8 mouse cellular contexts compared by ENCODE assay signal in the genomic region with DNA sequence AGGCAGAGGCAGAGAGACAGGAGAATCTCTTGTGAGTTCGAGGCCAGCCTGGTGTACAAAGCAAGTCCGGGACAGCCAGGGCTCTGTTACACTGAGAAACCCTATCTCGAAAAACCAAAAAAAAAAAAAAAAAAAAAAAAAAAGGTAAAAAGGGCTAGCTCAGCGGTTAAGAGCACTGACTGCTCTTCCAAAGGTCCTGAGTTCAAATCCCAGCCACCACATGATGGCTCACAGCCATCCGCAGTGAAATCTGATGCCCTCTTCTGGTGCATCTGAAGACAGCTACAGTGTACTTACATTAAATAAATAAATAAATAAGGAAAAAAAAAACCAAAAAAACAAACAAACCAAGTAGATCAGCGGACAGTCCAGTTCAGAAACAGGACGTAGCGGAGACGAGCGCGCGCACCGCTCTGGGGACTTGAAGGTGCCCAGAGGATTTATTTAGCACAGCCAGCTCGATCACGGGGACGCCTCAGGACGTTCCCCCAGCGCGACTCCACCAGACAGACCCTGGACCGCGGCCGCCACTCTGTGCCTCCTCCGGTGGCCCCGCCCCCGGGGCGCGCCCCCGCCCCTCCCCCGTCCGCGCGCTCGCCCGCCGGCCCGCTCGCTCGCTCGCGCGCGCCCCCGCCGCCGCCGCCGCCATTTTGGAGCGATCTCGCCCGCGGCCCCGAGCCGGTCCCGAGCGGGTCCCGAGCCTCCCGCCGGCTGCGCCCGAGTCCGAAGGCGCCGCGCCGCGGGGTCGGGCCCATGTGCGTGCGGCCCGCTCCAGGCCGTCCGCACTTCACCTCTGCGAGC. TPM values are rescaled to one million over a fixed set of nuclear protein-coding genes. Genes with fewer than 3 reads are reported as not detected.
DNase-seq lines count a peak whose midpoint lies in the region; ATAC-seq lines count a peak whose summit lies in the region.

A gene (plus strand): TSS at position 639 of the 801 bp plus-strand sequence.

- ATAC-seq in heart, embryonic 14.5 days (ENCODE audit: insufficient number of reproducible peaks, insufficient read depth, low FRiP score, low read depth), result peak; percentile 87
- ATAC-seq in liver, embryonic 12.5 days, result peak; percentile 65

- WGBS in forebrain, embryonic 10.5 days, result 4% methylated on average over 54 of the region's 73 CpGs
- 2% methylated on average over 58 of the region's 73 CpGs for WGBS in heart, embryonic 14.5 days
- WGBS in liver, embryonic 12.5 days (ENCODE audit: insufficient replicate concordance), result 3% methylated on average over 63 of the region's 73 CpGs

- H3K36me3 ChIP-seq in forebrain, embryonic 10.5 days (replicated peaks), result peaks cover 9% of the 10 kb centered on the region
- H3K36me3 ChIP-seq in heart, embryonic 14.5 days (ENCODE audit: control insufficient read depth, insufficient read depth, low read length), result peaks cover 4% of the 10 kb centered on the region; the same call in 1 of the 2 replicates
- peaks cover 8% of the 10 kb centered on the region for H3K36me3 ChIP-seq in liver, embryonic 12.5 days
- no peaks in the 10 kb centered on the region for H3K36me3 ChIP-seq in splenic B cell, adult 2 months (ENCODE audit: control insufficient read depth, insufficient read depth, low read length, poor library complexity, severe bottlenecking)

- H3K27me3 ChIP-seq in forebrain, embryonic 10.5 days (ENCODE audit: poor library complexity, severe bottlenecking), result no peaks in the 10 kb centered on the region
- no peaks in the 10 kb centered on the region for H3K27me3 ChIP-seq in heart, embryonic 14.5 days (ENCODE audit: control insufficient read depth, insufficient read depth, low read length)
- no peaks in the 10 kb centered on the region for H3K27me3 ChIP-seq in liver, embryonic 12.5 days (replicated peaks)
- H3K27me3 ChIP-seq in splenic B cell, adult 2 months (ENCODE audit: control insufficient read depth, insufficient read depth, low read length, poor library complexity, severe bottlenecking), result no peaks in the 10 kb centered on the region

- DNase-seq in CD8-positive naive resting alpha-beta T cell, adult 2 months (ENCODE audit: low read depth in 2 of 2, low spot score in 2 of 2), result peak; percentile 50 to 57
- DNase-seq in c-Kit-negative CD71-positive TER-119-positive erythroid progenitor cells, embryonic 14.5 days (ENCODE audit: low read depth, low spot score), result peak; percentile 60
- DNase-seq in forebrain, embryonic 10.5 days (ENCODE audit: extremely low spot score, low spot score), result peak; percentile 85
- peak; percentile 92 for DNase-seq in kidney, postnatal 14 days
- DNase-seq in naive thymus-derived CD4-positive, alpha-beta T cell, adult 2 months (ENCODE audit: low read depth), result peak; percentile 80
- peak; percentile 77 for DNase-seq in splenic B cell, adult 2 months (ENCODE audit: low read depth, low spot score)

- peak within 1 kb of the TSS; percentile 98 for H3K27ac ChIP-seq in forebrain, embryonic 10.5 days
- H3K27ac ChIP-seq in heart, embryonic 14.5 days (replicated peaks in 1 of 2; ENCODE audit: control insufficient read depth in 1 of 2, insufficient read depth in 1 of 2, low read depth in 2 of 2, low read length in 2 of 2), result peak within 1 kb of the TSS; percentile 81 to 92
- H3K27ac ChIP-seq in liver, embryonic 12.5 days, result peak within 1 kb of the TSS; percentile 98

- peak within 1 kb of the TSS; percentile 94 for H3K4me3 ChIP-seq in forebrain, embryonic 10.5 days
- H3K4me3 ChIP-seq in heart, embryonic 14.5 days (ENCODE audit: control insufficient read depth in 1 of 2, insufficient read depth in 1 of 2, low read depth in 1 of 2, low read length in 2 of 2), result peak within 1 kb of the TSS; percentile 71 to 99
- peak within 1 kb of the TSS; percentile 92 for H3K4me3 ChIP-seq in liver, embryonic 12.5 days

- peak within 1 kb of the TSS; percentile 88 for H3K4me2 ChIP-seq in heart, embryonic 14.5 days (ENCODE audit: low read length)
- peak within 1 kb of the TSS; percentile 82 for H3K4me2 ChIP-seq in liver, embryonic 12.5 days

- peak within 1 kb of the TSS; percentile 97 for H3K9ac ChIP-seq in heart, embryonic 14.5 days (ENCODE audit: low read length)
- peak within 1 kb of the TSS; percentile 99 for H3K9ac ChIP-seq in liver, embryonic 12.5 days

- H3K4me1 ChIP-seq in forebrain, embryonic 10.5 days, result peaks cover 29% of the 10 kb centered on the region
- peaks cover 11 to 27% of the 10 kb centered on the region in 2 experiments for H3K4me1 ChIP-seq in heart, embryonic 14.5 days (ENCODE audit: control insufficient read depth in 2 of 2, insufficient read depth in 2 of 2, low read length in 2 of 2)
- peaks cover 61% of the 10 kb centered on the region for H3K4me1 ChIP-seq in liver, embryonic 12.5 days

- no peaks in the 10 kb centered on the region for H3K9me3 ChIP-seq in forebrain, embryonic 10.5 days
- H3K9me3 ChIP-seq in heart, embryonic 14.5 days (ENCODE audit: control insufficient read depth, low read length), result no peaks in the 10 kb centered on the region
- no peaks in the 10 kb centered on the region for H3K9me3 ChIP-seq in liver, embryonic 12.5 days (replicated peaks)

RNA-seq across cellular contexts. Expression of the gene that starts here (rescaled TPM):
- polyA plus RNA-seq in forebrain, embryonic 10.5 days (2016; fragmentation: Nextera tagmentation; extraction: Ambion mirVana), result 24.2 and 28.8 TPM in 2 replicates
- polyA plus RNA-seq in heart, embryonic 14.5 days (2014; fragmentation: Nextera tagmentation; extraction: Ambion mirVana), result 21.9 and 22.9 TPM in 2 replicates
- 21.4 and 23.9 TPM in 2 replicates for polyA plus RNA-seq in liver, embryonic 12.5 days (2016; fragmentation: Nextera tagmentation; extraction: Ambion mirVana)

Comparison
In these comparisons a context has a peak if more than half of its experiments do, and no peak if none do; other contexts are left out.
1. Peak in every context shown above with its lines: DNase-seq, ATAC-seq, H3K4me3 ChIP-seq and H3K27ac ChIP-seq.